Mouse (Mus musculus) hematopoietic stem cell, adult 5-6 weeks (primary cell): ENCODE data around the gene Rara. TPM values are rescaled to one million over a fixed set of nuclear protein-coding genes. Genes with fewer than 3 reads are reported as not detected.
"Not testable (repeated sequence)": the region's sequence is repeated elsewhere in the genome, so short reads cannot be mapped to it uniquely, and the experiment has no call there.

ENCODE experiments used
- ATAC-seq, 2 experiments: fragments of 125-278 bp in 1 of 2; replicated peaks in 1 of 2; 2 replicates each; pipeline ENCODE4 v1.8.0; 2016 to 2017; ENCODE audit warnings: inconsistent platforms in 2 of 2, mild to moderate bottlenecking in 2 of 2, moderate number of reproducible peaks in 2 of 2, low read depth in 1 of 2, moderate TSS enrichment in 1 of 2; ENCODE audit not compliant: low FRiP score in 2 of 2, poor library complexity in 2 of 2, severe bottlenecking in 2 of 2, insufficient read depth in 1 of 2, low TSS enrichment in 1 of 2
- total RNA-seq: library from RNA; stranded (forward); fragments of 172-1452, 232-1000 nt; gene quantifications from 2 replicates; pipeline ENCODE4 v1.2.3, GENCODE M21; 2017

Gene Rara
- total RNA-seq: 5.2 and 6.5 TPM in 2 replicates

GRCm38 (mm10) chr11:98927438-98928076, at the start of gene Rara:
Rara (plus strand) TSS chr11:98927818.
- ATAC-seq: no peak; a peak in 2 of 4 replicates

DNA sequence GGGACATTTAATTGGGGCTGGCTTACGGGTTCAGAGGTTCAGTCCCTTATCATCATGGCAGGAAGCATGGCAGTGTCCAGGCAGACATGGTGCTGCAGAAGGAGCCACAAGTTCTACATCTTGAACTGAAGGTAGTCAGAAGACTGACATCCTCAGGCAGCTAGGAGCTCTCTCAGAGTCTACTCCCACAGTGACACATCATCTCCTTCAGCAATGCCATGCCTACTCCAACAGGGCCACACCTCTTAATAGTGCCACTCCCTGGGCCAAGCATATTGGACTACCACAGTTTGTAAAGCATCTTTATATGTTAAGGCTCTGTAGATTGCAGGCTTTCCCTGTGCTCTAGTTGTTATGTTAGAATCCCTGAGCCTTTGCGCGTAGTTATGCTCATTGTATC, 39.9 kb upstream of the Rara start:
- ATAC-seq: no peak

GRCm38 (mm10) chr11:98889077-98889476, 38.5 kb upstream of the Rara start:
- ATAC-seq: no peak

DNA sequence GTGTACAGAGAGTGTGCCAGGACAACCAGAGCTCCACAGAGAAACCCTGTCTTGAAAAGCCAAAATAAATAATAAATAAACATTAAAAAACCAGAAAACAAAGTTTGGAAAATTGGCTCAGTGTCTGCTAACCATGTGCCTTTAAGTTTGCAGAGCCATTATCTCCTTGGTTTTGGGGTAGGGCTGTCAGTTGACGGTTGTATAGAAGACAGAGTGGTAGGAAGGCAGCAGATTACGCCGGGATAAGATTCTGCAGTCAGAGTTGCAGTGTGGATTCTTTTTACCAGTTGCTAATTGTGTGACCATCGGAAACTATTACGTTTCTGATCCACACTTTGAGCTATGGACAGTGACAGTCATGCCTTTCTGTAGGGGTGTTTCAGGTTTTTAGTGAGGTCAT, 37.6 kb upstream of the Rara start:
- ATAC-seq: no peak

DNA sequence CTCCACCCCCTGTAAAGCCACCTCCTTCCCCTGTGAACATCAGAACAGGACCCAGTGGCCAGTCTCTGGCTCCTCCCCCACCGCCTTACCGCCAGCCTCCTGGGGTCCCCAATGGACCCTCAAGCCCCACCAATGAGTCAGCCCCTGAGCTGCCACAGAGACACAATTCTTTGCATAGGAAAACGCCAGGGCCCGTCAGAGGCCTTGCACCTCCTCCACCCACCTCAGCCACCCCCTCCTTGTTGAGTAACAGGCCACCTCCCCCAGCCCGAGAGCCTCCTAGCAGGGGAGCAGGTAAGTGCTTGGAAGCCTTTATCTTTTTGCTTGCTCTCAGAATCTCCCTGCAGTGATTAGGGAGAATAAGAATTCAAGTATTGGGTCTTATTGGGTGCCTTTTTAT, 35.2 kb upstream of the Rara start:
- no peak for ATAC-seq

- peak; percentile 59 to 77 for ATAC-seq
Measured at GRCm38 (mm10) chr11:98900529-98901125, 27.0 kb upstream of the Rara start.

DNA sequence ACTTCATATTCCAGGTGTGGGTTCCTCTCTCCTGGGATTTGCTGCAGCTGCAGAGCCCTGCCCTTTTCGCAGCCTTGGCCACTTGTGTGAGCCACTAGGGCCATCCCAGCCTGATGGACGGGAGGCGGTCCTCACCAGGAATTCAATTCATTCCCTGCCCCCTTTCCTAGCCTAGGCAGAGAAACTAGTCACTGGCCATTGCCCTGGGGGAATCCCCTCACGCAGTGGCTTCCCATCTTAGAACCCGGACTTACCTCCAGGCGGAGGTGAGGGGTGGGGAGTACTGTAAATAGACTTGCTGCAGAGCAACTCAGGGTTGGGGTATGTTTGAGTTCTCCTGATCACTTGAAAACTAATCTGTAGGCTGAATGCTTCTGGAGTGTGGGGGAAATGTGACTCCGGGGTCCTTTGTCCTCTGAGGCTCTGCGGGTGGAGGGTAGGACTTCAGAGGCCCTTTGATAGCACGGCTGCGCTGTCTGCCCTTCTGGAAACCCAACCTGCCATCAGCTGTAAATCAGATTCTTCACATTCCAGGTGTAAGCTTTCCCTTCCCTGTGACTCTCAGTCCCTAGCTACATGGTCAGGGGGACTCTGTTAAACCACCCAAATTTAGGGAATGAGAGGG, 24.9 kb upstream of the Rara start:
- ATAC-seq: no peak

GRCm38 (mm10) chr11:98904577-98904976, 23.0 kb upstream of the Rara start:
- ATAC-seq: no peak

DNA sequence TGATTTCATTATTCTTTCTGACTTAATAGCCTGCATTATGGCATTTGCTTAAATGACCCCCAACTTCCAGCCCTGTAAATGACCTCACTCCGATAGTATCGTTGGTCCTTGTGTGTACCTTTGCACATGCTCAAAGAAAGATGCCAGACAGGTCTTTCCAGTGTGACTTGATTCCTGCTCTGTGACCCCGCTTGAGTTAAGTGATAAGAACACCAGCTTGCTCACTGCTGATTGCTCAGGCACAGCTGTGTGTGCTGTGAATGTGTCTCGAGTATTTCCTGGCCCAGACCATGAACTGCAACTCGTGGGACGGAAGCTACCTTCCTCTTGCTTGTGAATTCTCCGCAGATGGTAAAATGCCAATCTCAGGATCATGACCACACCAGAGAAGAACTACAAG, 22.6 kb upstream of the Rara start:
- no peak for ATAC-seq

GRCm38 (mm10) chr11:98905583-98905982, 22.0 kb upstream of the Rara start:
- ATAC-seq: no peak

- no peak for ATAC-seq
Measured at GRCm38 (mm10) chr11:98907063-98907436, 20.6 kb upstream of the Rara start.

DNA sequence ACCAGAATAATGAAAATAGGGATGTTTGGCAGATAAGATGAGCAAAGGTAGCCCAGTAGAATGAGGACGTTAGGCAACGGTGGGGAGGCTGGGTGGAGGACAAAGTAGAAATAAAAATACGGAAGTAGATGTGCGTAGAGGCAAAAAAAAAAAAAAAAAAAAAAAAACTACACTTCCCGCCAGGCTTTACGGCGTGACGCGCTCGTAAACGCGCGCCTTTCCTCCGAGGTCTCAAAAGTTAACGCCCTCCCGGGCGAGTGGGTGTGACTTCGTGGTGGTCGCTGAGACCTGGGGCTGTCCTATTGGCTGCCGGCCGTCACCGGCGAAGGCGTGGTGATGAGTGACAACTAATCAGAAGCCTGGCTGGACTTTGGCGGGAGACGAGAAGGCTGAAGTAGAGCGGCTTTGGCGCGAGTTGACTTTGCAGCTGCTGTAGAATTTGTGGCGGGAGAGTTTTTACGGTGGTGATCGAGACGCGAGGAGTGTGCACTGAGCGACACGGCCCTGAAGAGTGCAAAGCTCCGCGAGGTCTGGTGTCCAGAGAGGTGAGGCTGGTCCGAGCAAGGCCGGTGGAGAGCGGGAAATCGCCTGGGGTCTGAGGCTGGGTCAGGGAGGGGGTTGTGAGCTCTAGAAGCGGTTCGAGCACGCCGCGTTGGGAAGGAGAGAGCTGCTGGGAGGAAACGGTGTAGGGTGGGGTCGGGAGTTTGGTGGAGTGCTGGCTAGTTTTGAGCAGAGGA, 20.0 kb upstream of the Rara start, which contains the start of gene Cdc6:
Cdc6 (plus strand) TSS at position 365 of the 737 bp plus-strand sequence.
- ATAC-seq: peak; percentile 98

DNA sequence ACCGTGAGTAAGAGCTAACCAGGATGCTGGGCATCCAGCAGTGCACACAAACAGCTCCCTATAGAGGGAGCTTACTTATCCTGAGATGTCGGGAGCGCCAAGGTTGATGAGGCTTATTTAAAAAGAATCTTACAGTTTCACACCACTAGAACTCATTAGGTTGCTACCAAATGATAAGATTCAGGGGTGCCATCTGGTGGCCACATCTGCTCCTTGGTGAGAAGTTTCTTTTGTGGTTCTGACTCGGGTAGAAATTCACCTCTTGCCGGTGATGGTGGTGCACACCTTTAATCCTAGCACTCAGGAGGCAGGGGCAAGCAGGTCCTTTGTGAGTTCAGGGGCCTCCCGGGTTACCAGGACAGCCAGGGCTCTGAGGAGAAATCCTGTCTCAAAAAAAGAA, 18.0 kb upstream of the Rara start:
- ATAC-seq: 0 out of 4 replicates have a peak, but pooled peaks have one; percentile 24 to 28

GRCm38 (mm10) chr11:98910415-98910814, 17.2 kb upstream of the Rara start:
- ATAC-seq: no peak

- ATAC-seq: no peak
Measured at GRCm38 (mm10) chr11:98911498-98911897, 16.1 kb upstream of the Rara start.

- ATAC-seq: no peak
Measured at GRCm38 (mm10) chr11:98914196-98914595, 13.4 kb upstream of the Rara start.

- ATAC-seq: not testable (repeated sequence)
Measured at GRCm38 (mm10) chr11:98916376-98916775, 11.2 kb upstream of the Rara start.

- ATAC-seq: peak; percentile 28 to 36; a peak in 3 of 4 replicates
Measured at GRCm38 (mm10) chr11:98917428-98918005, 10.1 kb upstream of the Rara start.
